Mouse (Mus musculus): ENCODE measurements around the gene Hsd11b1. TPM values are rescaled to one million over a fixed set of nuclear protein-coding genes. Genes with fewer than 3 reads are reported as not detected.
"Not testable (repeated sequence)": the region's sequence is repeated elsewhere in the genome, so short reads cannot be mapped to it uniquely, and the experiment has no call there.

Gene Hsd11b1
- polyA plus RNA-seq, 1 experiment from 2014 or later: 2.2 TPM

- 60% methylated on average over 5 of the region's 5 CpGs for WGBS (ENCODE audit: insufficient replicate concordance)
- ATAC-seq (replicated peaks; ENCODE audit: insufficient number of reproducible peaks, low FRiP score, low TSS enrichment): no peak
These were observed 7.2 kb downstream of the Hsd11b1 start for GRCm38 (mm10) chr1:193256621-193257098.

DNA sequence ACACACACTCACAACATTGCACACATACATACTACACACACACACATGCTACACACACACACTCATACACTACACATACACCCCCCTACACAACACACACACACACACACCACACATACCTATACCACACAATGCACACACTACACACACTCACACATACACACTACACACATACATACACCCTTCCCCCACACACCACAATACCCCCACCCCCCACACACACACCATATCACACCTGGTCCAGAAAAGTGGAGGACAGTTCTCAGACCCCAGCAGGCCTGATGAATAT, 7.6 kb downstream of the Hsd11b1 start:
- Histone ChIP-seq H3K9ac (ENCODE audit: low read depth, low read length) (no peak overlapping the region), H3K36me3 (ENCODE audit: control insufficient read depth, insufficient read depth, low read length) (no peaks in the 10 kb centered on the region), H3K27me3 (ENCODE audit: control insufficient read depth, insufficient read depth, low read length) (no peaks in the 10 kb centered on the region), H3K9me3 (replicated peaks; ENCODE audit: control insufficient read depth, low read length) (no peaks in the 10 kb centered on the region), H3K4me3 (ENCODE audit: low read depth, low read length) (no peak overlapping the region), H3K4me2 (no peak overlapping the region), H3K27ac (ENCODE audit: low read depth, low read length) (no peak overlapping the region), H3K4me1 (ENCODE audit: control insufficient read depth, insufficient read depth, low read length) (peaks cover 5% of the 10 kb centered on the region; the same call in 1 of the 2 replicates)
- ATAC-seq (replicated peaks; ENCODE audit: insufficient number of reproducible peaks, low FRiP score, low TSS enrichment): 0 out of 2 replicates have a peak, but pooled peaks have one; percentile 42

More at GRCm38 (mm10) chr1:193256621-193257098, 7.2 kb downstream of the Hsd11b1 start:
- H3K9ac ChIP-seq (ENCODE audit: low read depth, low read length): no peak overlapping the region
- no peak overlapping the region for H3K4me3 ChIP-seq (ENCODE audit: low read depth, low read length)
- no peaks in the 10 kb centered on the region for H3K27me3 ChIP-seq (ENCODE audit: control insufficient read depth, insufficient read depth, low read length)
- H3K4me1 ChIP-seq (ENCODE audit: control insufficient read depth, insufficient read depth, low read length): 0 out of 2 replicates have a peak, but pooled peaks cover 3% of the 10 kb centered on the region
- no peaks in the 10 kb centered on the region for H3K36me3 ChIP-seq (ENCODE audit: control insufficient read depth, insufficient read depth, low read length)
- H3K4me2 ChIP-seq: no peak overlapping the region
- no peaks in the 10 kb centered on the region for H3K9me3 ChIP-seq (replicated peaks; ENCODE audit: control insufficient read depth, low read length)
- no peak overlapping the region for H3K27ac ChIP-seq (ENCODE audit: low read depth, low read length)

GRCm38 (mm10) chr1:193255488-193256288, 8.2 kb downstream of the Hsd11b1 start:
- no peak overlapping the region for H3K27ac ChIP-seq (ENCODE audit: low read depth, low read length)
- H3K36me3 ChIP-seq (ENCODE audit: control insufficient read depth, insufficient read depth, low read length): no peaks in the 10 kb centered on the region
- no peaks in the 10 kb centered on the region for H3K9me3 ChIP-seq (replicated peaks; ENCODE audit: control insufficient read depth, low read length)
- no peak for ATAC-seq (replicated peaks; ENCODE audit: insufficient number of reproducible peaks, low FRiP score, low TSS enrichment)
- peaks cover 5% of the 10 kb centered on the region; the same call in 1 of the 2 replicates for H3K4me1 ChIP-seq (ENCODE audit: control insufficient read depth, insufficient read depth, low read length)
- WGBS (ENCODE audit: insufficient replicate concordance): 34% methylated on average over 3 of the region's 3 CpGs
- H3K9ac ChIP-seq (ENCODE audit: low read depth, low read length): no peak overlapping the region
- no peak overlapping the region for H3K4me2 ChIP-seq
- H3K27me3 ChIP-seq (ENCODE audit: control insufficient read depth, insufficient read depth, low read length): no peaks in the 10 kb centered on the region
- no peak overlapping the region for H3K4me3 ChIP-seq (ENCODE audit: low read depth, low read length)

- H3K9me3 ChIP-seq (replicated peaks; ENCODE audit: control insufficient read depth, low read length): no peaks in the 10 kb centered on the region
- no peaks in the 10 kb centered on the region for H3K27me3 ChIP-seq (ENCODE audit: control insufficient read depth, insufficient read depth, low read length)
- 51% methylated on average over 8 of the region's 8 CpGs for WGBS (ENCODE audit: insufficient replicate concordance)
- no peak overlapping the region for H3K9ac ChIP-seq (ENCODE audit: low read depth, low read length)
- no peak overlapping the region for H3K27ac ChIP-seq (ENCODE audit: low read depth, low read length)
- H3K4me2 ChIP-seq: no peak overlapping the region
- no peak for ATAC-seq (replicated peaks; ENCODE audit: insufficient number of reproducible peaks, low FRiP score, low TSS enrichment)
- no peaks in the 10 kb centered on the region for H3K36me3 ChIP-seq (ENCODE audit: control insufficient read depth, insufficient read depth, low read length)
- H3K4me3 ChIP-seq (ENCODE audit: low read depth, low read length): no peak overlapping the region
- peaks cover 5% of the 10 kb centered on the region; the same call in 1 of the 2 replicates for H3K4me1 ChIP-seq (ENCODE audit: control insufficient read depth, insufficient read depth, low read length)
These were observed 8.8 kb downstream of the Hsd11b1 start for GRCm38 (mm10) chr1:193255032-193255431.

- not testable (repeated sequence) for H3K4me1 ChIP-seq (ENCODE audit: control insufficient read depth, insufficient read depth, low read length); H3K9ac ChIP-seq (ENCODE audit: low read depth, low read length); H3K27ac ChIP-seq (ENCODE audit: low read depth, low read length); H3K36me3 ChIP-seq (ENCODE audit: control insufficient read depth, insufficient read depth, low read length); H3K4me3 ChIP-seq (ENCODE audit: low read depth, low read length); H3K27me3 ChIP-seq (ENCODE audit: control insufficient read depth, insufficient read depth, low read length); ATAC-seq (replicated peaks; ENCODE audit: insufficient number of reproducible peaks, low FRiP score, low TSS enrichment); H3K9me3 ChIP-seq (replicated peaks; ENCODE audit: control insufficient read depth, low read length); H3K4me2 ChIP-seq
- 78% methylated on average over 3 of the region's 3 CpGs for WGBS (ENCODE audit: insufficient replicate concordance)
These were observed 10.0 kb downstream of the Hsd11b1 start for GRCm38 (mm10) chr1:193253895-193254294.

- Histone ChIP-seq H3K36me3 (ENCODE audit: control insufficient read depth, insufficient read depth, low read length) (no peaks in the 10 kb centered on the region), H3K27ac (ENCODE audit: low read depth, low read length) (no peak overlapping the region), H3K9me3 (replicated peaks; ENCODE audit: control insufficient read depth, low read length) (no peaks in the 10 kb centered on the region), H3K27me3 (ENCODE audit: control insufficient read depth, insufficient read depth, low read length) (no peaks in the 10 kb centered on the region), H3K4me3 (ENCODE audit: low read depth, low read length) (no peak overlapping the region), H3K4me1 (ENCODE audit: control insufficient read depth, insufficient read depth, low read length) (peaks cover 5% of the 10 kb centered on the region; the same call in 1 of the 2 replicates), H3K9ac (ENCODE audit: low read depth, low read length) (no peak overlapping the region), H3K4me2 (no peak overlapping the region)
- ATAC-seq (replicated peaks; ENCODE audit: insufficient number of reproducible peaks, low FRiP score, low TSS enrichment): no peak
- WGBS (ENCODE audit: insufficient replicate concordance): 46% methylated on average over 5 of the region's 5 CpGs
These were observed 11.3 kb downstream of the Hsd11b1 start for GRCm38 (mm10) chr1:193252616-193253015.

DNA sequence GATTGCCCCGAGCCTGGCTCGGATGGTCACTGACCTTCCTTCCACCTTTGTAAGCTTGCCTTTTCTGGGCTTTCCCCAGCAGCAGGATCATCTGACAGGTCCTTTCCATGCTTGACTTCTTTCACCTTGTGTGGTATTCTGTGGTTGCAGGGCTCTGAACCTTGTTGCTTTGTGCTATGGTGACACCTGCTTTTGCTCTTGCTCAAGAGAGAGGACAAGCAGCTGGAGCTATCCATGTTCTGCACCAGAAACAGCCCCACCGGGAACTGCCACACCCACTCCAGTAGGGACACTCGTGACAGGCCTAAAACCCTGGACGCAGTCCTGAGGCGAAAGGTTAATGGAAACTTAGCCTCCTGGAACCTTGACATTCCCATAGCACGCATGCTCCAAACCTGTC, 12.5 kb downstream of the Hsd11b1 start:
- Histone ChIP-seq H3K36me3 (ENCODE audit: control insufficient read depth, insufficient read depth, low read length) (no peaks in the 10 kb centered on the region), H3K9ac (ENCODE audit: low read depth, low read length) (no peak overlapping the region), H3K27ac (ENCODE audit: low read depth, low read length) (no peak overlapping the region), H3K4me1 (ENCODE audit: control insufficient read depth, insufficient read depth, low read length) (peaks cover 5% of the 10 kb centered on the region; the same call in 1 of the 2 replicates), H3K9me3 (replicated peaks; ENCODE audit: control insufficient read depth, low read length) (no peaks in the 10 kb centered on the region), H3K4me2 (no peak overlapping the region), H3K4me3 (ENCODE audit: low read depth, low read length) (no peak overlapping the region), H3K27me3 (ENCODE audit: control insufficient read depth, insufficient read depth, low read length) (no peaks in the 10 kb centered on the region)
- no peak for ATAC-seq (replicated peaks; ENCODE audit: insufficient number of reproducible peaks, low FRiP score, low TSS enrichment)
- 77% methylated on average over 7 of the region's 7 CpGs for WGBS (ENCODE audit: insufficient replicate concordance)

DNA sequence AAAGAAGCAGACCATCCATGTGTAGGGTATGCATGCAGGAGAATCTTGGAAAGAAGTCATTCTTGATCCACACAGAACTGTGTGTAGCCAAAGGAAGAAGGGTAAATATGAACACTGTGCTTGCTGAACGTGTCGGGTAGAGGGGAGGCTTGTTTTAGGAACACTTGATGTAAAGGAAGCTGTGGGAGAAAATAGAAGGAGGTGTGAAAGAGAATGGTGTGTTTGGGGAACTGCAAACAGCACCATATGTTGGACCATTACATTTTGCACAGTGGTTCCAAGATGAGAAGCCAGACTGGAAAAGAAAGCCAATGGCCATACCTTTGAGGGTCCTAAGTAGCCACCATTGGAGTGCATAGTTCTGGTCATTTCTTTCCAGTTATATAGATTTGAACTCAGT, 13.8 kb downstream of the Hsd11b1 start:
- Histone ChIP-seq H3K4me1 (ENCODE audit: control insufficient read depth, insufficient read depth, low read length) (peaks cover 5% of the 10 kb centered on the region; the same call in 1 of the 2 replicates), H3K9ac (ENCODE audit: low read depth, low read length) (no peak overlapping the region), H3K4me3 (ENCODE audit: low read depth, low read length) (no peak overlapping the region), H3K27ac (ENCODE audit: low read depth, low read length) (no peak overlapping the region), H3K27me3 (ENCODE audit: control insufficient read depth, insufficient read depth, low read length) (no peaks in the 10 kb centered on the region), H3K9me3 (replicated peaks; ENCODE audit: control insufficient read depth, low read length) (no peaks in the 10 kb centered on the region), H3K36me3 (ENCODE audit: control insufficient read depth, insufficient read depth, low read length) (no peaks in the 10 kb centered on the region), H3K4me2 (no peak overlapping the region)
- ATAC-seq (replicated peaks; ENCODE audit: insufficient number of reproducible peaks, low FRiP score, low TSS enrichment): no peak
- WGBS (ENCODE audit: insufficient replicate concordance): 72% methylated on average over 2 of the region's 2 CpGs

DNA sequence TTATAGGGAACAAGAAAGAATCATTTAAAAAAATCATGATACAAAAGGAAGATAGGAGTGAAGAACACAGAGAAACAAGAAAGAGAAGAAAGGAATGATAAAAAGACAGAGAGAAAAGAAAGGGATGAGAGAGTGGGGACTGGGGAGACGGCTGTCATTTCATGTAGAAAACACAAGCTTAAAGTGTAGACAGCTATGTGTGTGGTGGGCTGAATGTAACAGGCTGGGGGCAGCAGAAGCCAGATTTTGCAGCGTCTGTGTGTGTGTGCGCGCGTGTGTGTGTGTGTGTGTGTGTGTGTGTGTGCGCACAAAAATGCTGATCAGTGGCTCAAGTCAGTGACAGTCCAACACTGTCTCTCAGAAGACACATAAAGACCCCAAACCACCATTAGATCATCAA, 19.6 kb downstream of the Hsd11b1 start:
- no peak for ATAC-seq (replicated peaks; ENCODE audit: insufficient number of reproducible peaks, low FRiP score, low TSS enrichment)
- no peaks in the 10 kb centered on the region for H3K27me3 ChIP-seq (ENCODE audit: control insufficient read depth, insufficient read depth, low read length)
- no peaks in the 10 kb centered on the region for H3K9me3 ChIP-seq (replicated peaks; ENCODE audit: control insufficient read depth, low read length)
- H3K4me2 ChIP-seq: no peak overlapping the region
- no peaks in the 10 kb centered on the region for H3K36me3 ChIP-seq (ENCODE audit: control insufficient read depth, insufficient read depth, low read length)
- H3K4me1 ChIP-seq (ENCODE audit: control insufficient read depth, insufficient read depth, low read length): peaks cover 7% of the 10 kb centered on the region; the same call in 1 of the 2 replicates
- peak overlapping the region; percentile 88; the same call in 1 of the 2 replicates for H3K27ac ChIP-seq (ENCODE audit: low read depth, low read length)
- H3K4me3 ChIP-seq (ENCODE audit: low read depth, low read length): no peak overlapping the region
- H3K9ac ChIP-seq (ENCODE audit: low read depth, low read length): no peak overlapping the region
- WGBS (ENCODE audit: insufficient replicate concordance): 72% methylated on average over 6 of the region's 6 CpGs
